Mouse (Mus musculus) frontal cortex, postnatal 25 days (tissue): Measurements from ENCODE around the gene Phyhipl.

Experiments
- DNase-seq, 2 experiments: peaks; one replicate each; pipeline ENCODE4 v3.0.0; 2022; ENCODE audit warnings: low spot score in 2 of 2

Gene Phyhipl

DNA sequence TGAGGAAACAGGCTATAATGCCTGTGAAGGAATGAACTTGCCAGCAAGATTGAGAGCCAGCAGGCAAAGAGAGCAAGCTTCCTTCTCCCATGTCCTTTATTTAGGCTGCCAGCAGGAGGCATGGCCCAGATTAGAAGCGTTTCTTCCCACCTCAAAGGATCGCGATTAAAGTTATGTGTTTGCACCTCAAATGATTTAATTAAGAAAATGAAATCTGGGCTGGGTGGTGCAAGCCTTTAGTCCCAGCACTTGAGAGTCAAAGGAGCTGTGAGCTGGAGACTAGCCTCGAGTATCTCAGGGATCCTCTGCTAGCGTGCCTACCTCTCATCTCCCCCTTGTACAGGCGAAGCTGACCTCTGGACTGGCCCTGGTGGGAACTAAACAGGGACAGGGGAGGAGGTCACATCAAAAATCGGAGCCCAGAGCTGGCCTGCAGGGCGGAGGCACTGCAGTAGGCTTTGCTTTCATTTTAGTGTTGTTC, 122.4 kb downstream of the Phyhipl start:
- no peak for DNase-seq

GRCm38 (mm10) chr10:70532249-70532648, 123.5 kb downstream of the Phyhipl start:
- DNase-seq = no peak

GRCm38 (mm10) chr10:70530185-70530823, 125.5 kb downstream of the Phyhipl start:
- DNase-seq = no peak

- no peak for DNase-seq
Observed at GRCm38 (mm10) chr10:70521379-70521778, 134.4 kb downstream of the Phyhipl start.

DNA sequence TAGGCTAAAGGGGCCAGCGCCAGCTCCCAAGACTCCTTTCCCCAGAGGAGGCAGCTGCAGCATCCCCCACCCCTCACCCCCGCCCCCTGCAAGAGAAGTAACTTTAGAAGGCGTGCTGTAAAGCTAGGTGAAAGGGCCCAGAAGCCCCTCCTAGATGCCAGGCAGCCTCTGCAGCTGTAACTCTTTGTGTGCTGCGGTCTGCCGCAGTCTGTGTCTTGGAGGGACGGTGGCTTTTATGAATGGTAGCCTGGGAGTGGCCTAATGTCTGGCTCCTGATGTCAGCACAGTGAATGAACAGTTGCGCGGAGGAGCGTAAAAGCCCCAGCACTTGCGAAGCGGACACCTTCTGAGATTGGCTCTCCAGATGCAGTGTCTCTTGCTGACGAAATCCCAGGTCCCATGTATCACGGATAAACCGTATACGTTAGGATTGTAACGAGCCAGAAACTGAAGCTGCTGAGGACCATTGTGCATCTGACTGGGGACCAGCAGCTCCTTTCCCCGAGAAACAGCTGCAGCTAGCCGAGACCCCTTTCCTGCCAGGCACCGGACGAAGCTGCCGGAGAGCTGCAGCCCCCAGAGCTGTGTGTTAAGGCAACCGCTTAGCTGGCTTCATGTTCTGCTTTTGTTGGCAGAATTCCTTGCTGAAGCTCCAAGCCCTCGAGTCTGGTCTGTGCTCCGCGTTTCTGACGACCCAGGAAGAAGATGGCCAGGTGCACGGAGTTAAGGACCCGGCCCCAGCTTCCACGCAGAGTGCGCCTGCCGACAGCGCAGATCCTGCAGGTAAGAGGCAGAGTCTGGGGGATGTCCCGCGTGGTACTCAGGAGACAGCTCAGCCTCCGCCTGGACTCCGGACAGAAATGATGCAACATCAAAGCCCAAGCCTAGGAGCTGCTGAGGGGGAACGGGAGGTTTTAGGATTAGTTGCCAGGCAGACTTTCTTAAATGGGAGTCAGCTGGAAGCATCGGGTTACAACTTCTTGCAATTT, 135.3 kb downstream of the Phyhipl start:
- DNase-seq = peak in 1 of 2 experiments; percentile 36

GRCm38 (mm10) chr10:70519640-70520099, 136.1 kb downstream of the Phyhipl start:
- no peak for DNase-seq

GRCm38 (mm10) chr10:70516661-70517060, 139.1 kb downstream of the Phyhipl start:
- no peak for DNase-seq

DNA sequence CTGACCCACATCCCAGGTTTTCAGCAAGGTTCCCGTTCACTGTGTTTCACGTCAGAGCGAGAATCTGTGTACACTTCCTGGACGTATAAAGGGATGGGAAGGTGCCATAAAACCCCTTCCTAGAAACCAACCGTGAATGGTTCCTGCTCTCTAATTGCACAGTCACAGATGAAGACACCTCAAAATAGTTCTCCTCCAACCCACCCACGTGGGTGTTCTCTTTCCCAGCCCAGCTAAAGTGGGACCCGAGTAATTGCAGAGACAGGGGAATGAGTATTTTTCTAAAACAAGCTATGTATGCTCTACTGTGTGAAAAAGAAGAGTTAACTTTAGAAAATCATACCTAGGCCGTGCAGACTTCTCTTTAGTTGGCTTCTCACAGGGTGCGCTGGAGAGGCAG, 140.9 kb downstream of the Phyhipl start:
- DNase-seq = no peak

GRCm38 (mm10) chr10:70507880-70508279, 147.9 kb downstream of the Phyhipl start:
- no peak for DNase-seq
